Mouse (Mus musculus): ENCODE data around the gene Elf4. TPM values are rescaled to one million over a fixed set of nuclear protein-coding genes. Genes with fewer than 3 reads are reported as not detected.
"Not testable (repeated sequence)": the region's sequence is repeated elsewhere in the genome, so short reads cannot be mapped to it uniquely, and the experiment has no call there.

Elf4 gene
- polyA plus RNA-seq, 1 experiment from 2014 or later = 1.9 TPM

GRCm38 (mm10) chrX:48449646-48450045 is 13.3 kb downstream of the Elf4 start:
- Histone ChIP-seq H3K9ac (ENCODE audit: low read depth, low read length) (no peak overlapping the region), H3K4me3 (ENCODE audit: low read depth, low read length) (no peak overlapping the region), H3K4me1 (replicated peaks; ENCODE audit: control insufficient read depth, insufficient read depth, low read length) (no peaks in the 10 kb centered on the region), H3K4me2 (replicated peaks; ENCODE audit: low read depth, low read length) (no peak overlapping the region), H3K27ac (ENCODE audit: low read depth, low read length) (no peak overlapping the region), H3K36me3 (ENCODE audit: control insufficient read depth, insufficient read depth, low read length) (no peaks in the 10 kb centered on the region), H3K9me3 (ENCODE audit: control insufficient read depth, low read length) (no peaks in the 10 kb centered on the region), H3K27me3 (ENCODE audit: control insufficient read depth, insufficient read depth, low read length) (peaks cover 18% of the 10 kb centered on the region)
- peak; percentile 48; the same call in 1 of the 2 replicates for ATAC-seq (ENCODE audit: low FRiP score)
- no peak for DNase-seq (ENCODE audit: low spot score)
- WGBS = 32% methylated on average over 10 of the region's 10 CpGs

GRCm38 (mm10) chrX:48444677-48445076 is 18.3 kb downstream of the Elf4 start:
- H3K36me3 ChIP-seq (ENCODE audit: control insufficient read depth, insufficient read depth, low read length) = no peaks in the 10 kb centered on the region
- H3K27ac ChIP-seq (ENCODE audit: low read depth, low read length) = no peak overlapping the region
- H3K9ac ChIP-seq (ENCODE audit: low read depth, low read length) = no peak overlapping the region
- no peaks in the 10 kb centered on the region for H3K4me1 ChIP-seq (replicated peaks; ENCODE audit: control insufficient read depth, insufficient read depth, low read length)
- H3K27me3 ChIP-seq (ENCODE audit: control insufficient read depth, insufficient read depth, low read length) = no peaks in the 10 kb centered on the region
- 90% methylated on average over 4 of the region's 4 CpGs for WGBS
- no peak overlapping the region for H3K4me2 ChIP-seq (replicated peaks; ENCODE audit: low read depth, low read length)
- no peak overlapping the region for H3K4me3 ChIP-seq (ENCODE audit: low read depth, low read length)
- DNase-seq (ENCODE audit: low spot score) (no peak), ATAC-seq (ENCODE audit: low FRiP score) (no peak)
- no peaks in the 10 kb centered on the region for H3K9me3 ChIP-seq (ENCODE audit: control insufficient read depth, low read length)

GRCm38 (mm10) chrX:48441954-48442353 is 21.0 kb downstream of the Elf4 start:
- Histone ChIP-seq H3K27me3 (ENCODE audit: control insufficient read depth, insufficient read depth, low read length) (no peaks in the 10 kb centered on the region), H3K4me2 (replicated peaks; ENCODE audit: low read depth, low read length) (no peak overlapping the region), H3K9me3 (ENCODE audit: control insufficient read depth, low read length) (no peaks in the 10 kb centered on the region), H3K4me3 (ENCODE audit: low read depth, low read length) (no peak overlapping the region), H3K36me3 (ENCODE audit: control insufficient read depth, insufficient read depth, low read length) (no peaks in the 10 kb centered on the region), H3K4me1 (replicated peaks; ENCODE audit: control insufficient read depth, insufficient read depth, low read length) (no peaks in the 10 kb centered on the region), H3K27ac (ENCODE audit: low read depth, low read length) (no peak overlapping the region), H3K9ac (ENCODE audit: low read depth, low read length) (no peak overlapping the region)
- ATAC-seq (ENCODE audit: low FRiP score) = no peak
- no peak for DNase-seq (ENCODE audit: low spot score)
- 86% methylated on average over 7 of the region's 7 CpGs for WGBS

- DNase-seq (ENCODE audit: low spot score) = no peak
These were observed 21.4 kb downstream of the Elf4 start for GRCm38 (mm10) chrX:48441548-48441947.

GRCm38 (mm10) chrX:48439036-48439435 is 23.9 kb downstream of the Elf4 start:
- Histone ChIP-seq H3K4me2 (replicated peaks; ENCODE audit: low read depth, low read length) (no peak overlapping the region), H3K9ac (ENCODE audit: low read depth, low read length) (no peak overlapping the region), H3K4me3 (ENCODE audit: low read depth, low read length) (no peak overlapping the region), H3K36me3 (ENCODE audit: control insufficient read depth, insufficient read depth, low read length) (no peaks in the 10 kb centered on the region), H3K9me3 (ENCODE audit: control insufficient read depth, low read length) (no peaks in the 10 kb centered on the region), H3K27me3 (ENCODE audit: control insufficient read depth, insufficient read depth, low read length) (no peaks in the 10 kb centered on the region), H3K27ac (ENCODE audit: low read depth, low read length) (no peak overlapping the region), H3K4me1 (replicated peaks; ENCODE audit: control insufficient read depth, insufficient read depth, low read length) (no peaks in the 10 kb centered on the region)
- DNase-seq (ENCODE audit: low spot score) (no peak), ATAC-seq (ENCODE audit: low FRiP score) (no peak)
- WGBS = 58% methylated on average over 3 of the region's 4 CpGs

More at GRCm38 (mm10) chrX:48441548-48441947, 21.4 kb downstream of the Elf4 start:
- H3K36me3 ChIP-seq (ENCODE audit: control insufficient read depth, insufficient read depth, low read length) = no peaks in the 10 kb centered on the region
- H3K27me3 ChIP-seq (ENCODE audit: control insufficient read depth, insufficient read depth, low read length) = no peaks in the 10 kb centered on the region
- no peak overlapping the region for H3K9ac ChIP-seq (ENCODE audit: low read depth, low read length)
- no peaks in the 10 kb centered on the region for H3K9me3 ChIP-seq (ENCODE audit: control insufficient read depth, low read length)
- H3K4me3 ChIP-seq (ENCODE audit: low read depth, low read length) = no peak overlapping the region
- no peaks in the 10 kb centered on the region for H3K4me1 ChIP-seq (replicated peaks; ENCODE audit: control insufficient read depth, insufficient read depth, low read length)
- no peak overlapping the region for H3K4me2 ChIP-seq (replicated peaks; ENCODE audit: low read depth, low read length)
- no peak for ATAC-seq (ENCODE audit: low FRiP score)
- WGBS = 79% methylated on average over 6 of the region's 6 CpGs
- H3K27ac ChIP-seq (ENCODE audit: low read depth, low read length) = no peak overlapping the region

DNA sequence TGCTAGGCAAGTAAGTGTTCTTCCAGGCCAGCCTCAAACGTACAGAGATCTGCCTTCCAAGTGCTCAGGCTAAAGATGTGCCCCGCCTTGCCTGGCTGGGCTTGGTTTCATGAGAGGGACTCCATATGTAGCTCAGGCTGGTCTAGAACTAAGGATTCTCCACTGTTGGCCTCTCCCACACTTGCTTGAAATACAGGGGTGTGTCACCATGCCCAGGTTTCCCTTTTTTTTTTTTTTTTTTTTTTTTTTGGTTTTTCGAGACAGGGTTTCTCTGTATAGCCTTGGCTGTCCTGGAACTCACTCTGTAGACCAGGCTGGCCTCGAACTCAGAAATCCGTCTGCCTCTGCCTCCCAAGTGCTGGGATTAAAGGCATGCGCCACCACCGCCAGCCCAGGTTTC is 26.9 kb downstream of the Elf4 start:
- not testable (repeated sequence) for H3K27me3 ChIP-seq (ENCODE audit: control insufficient read depth, insufficient read depth, low read length); ATAC-seq (ENCODE audit: low FRiP score); H3K36me3 ChIP-seq (ENCODE audit: control insufficient read depth, insufficient read depth, low read length); H3K9me3 ChIP-seq (ENCODE audit: control insufficient read depth, low read length); H3K4me3 ChIP-seq (ENCODE audit: low read depth, low read length); H3K27ac ChIP-seq (ENCODE audit: low read depth, low read length); H3K4me2 ChIP-seq (replicated peaks; ENCODE audit: low read depth, low read length); H3K4me1 ChIP-seq (replicated peaks; ENCODE audit: control insufficient read depth, insufficient read depth, low read length); DNase-seq (ENCODE audit: low spot score); H3K9ac ChIP-seq (ENCODE audit: low read depth, low read length)
- 94% methylated on average over 6 of the region's 7 CpGs for WGBS

- H3K4me2 ChIP-seq (replicated peaks; ENCODE audit: low read depth, low read length) = no peak overlapping the region
- no peak overlapping the region for H3K4me3 ChIP-seq (ENCODE audit: low read depth, low read length)
- no peak overlapping the region for H3K27ac ChIP-seq (ENCODE audit: low read depth, low read length)
- H3K27me3 ChIP-seq (ENCODE audit: control insufficient read depth, insufficient read depth, low read length) = no peaks in the 10 kb centered on the region
- no peak for ATAC-seq (ENCODE audit: low FRiP score)
- H3K4me1 ChIP-seq (replicated peaks; ENCODE audit: control insufficient read depth, insufficient read depth, low read length) = no peaks in the 10 kb centered on the region
- no peak for DNase-seq (ENCODE audit: low spot score)
- WGBS = 76% methylated on average over 9 of the region's 9 CpGs
- no peaks in the 10 kb centered on the region for H3K9me3 ChIP-seq (ENCODE audit: control insufficient read depth, low read length)
- H3K36me3 ChIP-seq (ENCODE audit: control insufficient read depth, insufficient read depth, low read length) = no peaks in the 10 kb centered on the region
- H3K9ac ChIP-seq (ENCODE audit: low read depth, low read length) = no peak overlapping the region
These were observed 27.4 kb downstream of the Elf4 start for GRCm38 (mm10) chrX:48435477-48435900.

DNA sequence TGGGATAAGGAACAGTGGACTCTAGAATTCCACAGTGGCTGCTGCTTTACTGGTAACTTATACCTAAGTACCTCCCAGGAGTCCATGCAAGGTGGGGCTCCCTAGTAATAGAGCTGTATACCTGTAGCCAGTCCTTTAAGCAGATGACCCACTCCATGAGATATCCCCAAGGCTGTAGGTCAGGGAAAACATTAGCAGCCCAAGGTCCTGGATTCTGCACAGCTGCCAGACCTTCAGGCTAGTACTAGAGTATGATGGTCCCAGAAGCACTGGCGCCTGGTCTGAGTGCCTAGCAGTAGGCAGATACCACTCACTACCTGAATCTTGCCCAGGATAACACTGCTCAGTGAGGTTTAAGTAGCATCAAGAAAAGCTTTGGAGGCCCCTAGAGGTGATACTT is 28.7 kb downstream of the Elf4 start:
- no peak overlapping the region for H3K4me2 ChIP-seq (replicated peaks; ENCODE audit: low read depth, low read length)
- ATAC-seq (ENCODE audit: low FRiP score) (no peak), DNase-seq (ENCODE audit: low spot score) (no peak)
- no peaks in the 10 kb centered on the region for H3K4me1 ChIP-seq (replicated peaks; ENCODE audit: control insufficient read depth, insufficient read depth, low read length)
- H3K27ac ChIP-seq (ENCODE audit: low read depth, low read length) = no peak overlapping the region
- no peak overlapping the region for H3K4me3 ChIP-seq (ENCODE audit: low read depth, low read length)
- no peaks in the 10 kb centered on the region for H3K27me3 ChIP-seq (ENCODE audit: control insufficient read depth, insufficient read depth, low read length)
- no peaks in the 10 kb centered on the region for H3K9me3 ChIP-seq (ENCODE audit: control insufficient read depth, low read length)
- no peak overlapping the region for H3K9ac ChIP-seq (ENCODE audit: low read depth, low read length)
- WGBS = 88% methylated on average over 1 of the region's 1 CpGs
- no peaks in the 10 kb centered on the region for H3K36me3 ChIP-seq (ENCODE audit: control insufficient read depth, insufficient read depth, low read length)

- DNase-seq (ENCODE audit: low spot score) (no peak), ATAC-seq (ENCODE audit: low FRiP score) (no peak)
- Histone ChIP-seq H3K4me3 (ENCODE audit: low read depth, low read length) (no peak overlapping the region), H3K9me3 (ENCODE audit: control insufficient read depth, low read length) (no peaks in the 10 kb centered on the region), H3K4me1 (replicated peaks; ENCODE audit: control insufficient read depth, insufficient read depth, low read length) (no peaks in the 10 kb centered on the region), H3K36me3 (ENCODE audit: control insufficient read depth, insufficient read depth, low read length) (no peaks in the 10 kb centered on the region), H3K27ac (ENCODE audit: low read depth, low read length) (no peak overlapping the region), H3K9ac (ENCODE audit: low read depth, low read length) (no peak overlapping the region), H3K4me2 (replicated peaks; ENCODE audit: low read depth, low read length) (no peak overlapping the region), H3K27me3 (ENCODE audit: control insufficient read depth, insufficient read depth, low read length) (no peaks in the 10 kb centered on the region)
- 37% methylated on average over 5 of the region's 6 CpGs for WGBS
These were observed 29.4 kb downstream of the Elf4 start for GRCm38 (mm10) chrX:48433527-48433899.

Measured in hindbrain, embryonic 11.5 days (tissue).